Mouse (Mus musculus): ENCODE results near the gene Pimreg.
A peak's percentile ranks its signal among the peaks of the same experiment; 100 is the strongest.

Gene Pimreg

GRCm38 (mm10) chr11:72031353-72031752, 10.5 kb upstream of the Pimreg start:
- no peak for DNase-seq

- no peak for DNase-seq
Observed at GRCm38 (mm10) chr11:72032091-72032490, 9.7 kb upstream of the Pimreg start.

DNA sequence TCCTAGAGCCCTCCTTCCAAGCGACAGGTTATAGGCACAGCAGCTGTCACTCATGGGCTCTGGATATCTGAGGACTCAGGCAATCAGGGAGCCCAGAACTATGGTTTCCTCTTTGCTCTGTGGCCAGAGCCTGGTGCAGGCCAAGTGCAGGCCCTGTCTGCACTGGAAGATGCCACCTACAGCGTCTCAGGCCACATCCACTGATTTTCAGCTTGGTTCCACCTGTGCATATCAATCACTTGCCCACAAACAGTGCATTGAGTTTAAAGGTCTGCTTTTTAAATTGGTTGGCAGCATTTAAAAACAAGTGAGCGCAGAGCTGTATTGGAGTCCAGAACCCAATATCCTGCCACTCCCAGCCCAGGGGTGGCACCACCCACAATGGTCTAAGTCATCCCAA, 9.2 kb upstream of the Pimreg start:
- no peak for DNase-seq

- DNase-seq, result no peak
Observed at GRCm38 (mm10) chr11:72037409-72037808, 4.4 kb upstream of the Pimreg start, which contains the start of gene Aipl1. Aipl1 (minus strand) TSS chr11:72037509.

DNA sequence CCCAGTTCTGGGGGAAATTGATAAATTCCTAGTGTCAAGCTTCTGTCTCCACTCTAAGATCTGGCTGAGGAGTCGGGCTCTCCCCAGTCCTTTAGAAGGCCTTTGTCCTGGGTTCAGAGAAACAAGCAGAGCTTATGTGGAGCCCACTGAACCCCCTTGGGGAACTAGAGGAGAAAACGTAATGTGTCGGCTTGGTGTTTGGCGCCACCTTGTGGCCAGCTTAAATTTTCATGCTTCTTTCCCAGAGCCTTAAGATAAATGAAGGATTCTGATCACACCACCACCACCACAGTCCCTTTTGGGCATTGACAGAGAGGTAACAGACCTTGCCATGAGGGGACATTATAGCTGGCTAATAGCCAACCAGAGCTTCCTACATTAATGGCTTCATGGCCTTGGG, 3.8 kb upstream of the Pimreg start:
- peak; percentile 93 for DNase-seq

GRCm38 (mm10) chr11:72039599-72040386, 2.0 kb upstream of the Pimreg start:
- DNase-seq, result no peak

GRCm38 (mm10) chr11:72041290-72041767, 503 bp upstream of the Pimreg start:
- DNase-seq, result no peak

- no peak for DNase-seq
Observed at GRCm38 (mm10) chr11:72042631-72043030, 799 bp downstream of the Pimreg start.

GRCm38 (mm10) chr11:72044231-72044630, 2.4 kb downstream of the Pimreg start:
- no peak for DNase-seq

DNA sequence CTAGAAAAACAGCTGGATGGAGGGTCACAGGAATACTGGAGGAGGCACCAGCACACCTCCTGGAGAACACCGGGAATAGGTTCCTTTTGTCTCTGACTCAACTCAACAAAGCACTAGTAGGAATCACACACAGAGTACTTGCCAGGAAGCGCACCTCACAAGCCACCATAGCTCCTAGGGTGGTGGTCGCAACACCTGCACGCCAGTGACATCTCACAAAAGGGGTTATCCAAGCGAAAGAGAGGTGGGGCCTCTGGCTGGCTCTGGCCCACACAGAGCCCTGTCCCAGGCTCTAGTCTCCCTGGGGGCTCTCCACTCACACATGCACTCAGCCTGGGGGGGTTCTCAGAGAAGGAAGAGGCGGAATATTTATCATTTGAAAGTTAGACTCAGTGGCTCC, 6.9 kb downstream of the Pimreg start:
- no peak for DNase-seq

DNA sequence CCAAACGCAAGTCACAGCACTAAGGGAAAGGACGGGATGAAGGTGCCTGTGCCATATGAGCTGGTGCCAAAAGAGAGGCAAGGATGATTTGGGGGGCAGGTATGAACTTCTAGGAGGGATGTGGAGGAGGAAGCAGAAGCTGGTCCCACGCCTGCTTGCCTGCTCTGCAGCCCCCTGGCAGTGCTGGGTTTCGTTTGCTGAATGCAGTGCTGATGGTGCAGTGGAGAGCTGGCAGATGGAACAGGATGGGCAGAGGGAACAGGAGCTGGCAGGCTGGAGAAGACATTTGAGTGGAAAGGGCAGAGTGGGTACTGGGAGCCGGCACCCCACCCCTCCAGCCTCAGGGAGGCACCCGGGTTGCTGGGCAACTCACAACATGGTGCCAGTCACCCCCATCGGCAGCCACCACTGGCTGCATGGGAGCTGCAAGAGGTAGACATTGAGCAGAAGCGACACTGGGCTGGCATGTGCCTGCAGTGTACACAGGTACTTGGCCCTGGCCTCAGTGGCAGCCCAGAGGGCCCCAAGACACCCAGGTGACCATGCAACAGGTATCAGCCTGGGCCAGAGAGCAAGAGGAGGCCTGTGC, 7.4 kb downstream of the Pimreg start:
- no peak for DNase-seq

GRCm38 (mm10) chr11:72050168-72050894, 8.5 kb downstream of the Pimreg start:
- peak; percentile 51 for DNase-seq

DNA sequence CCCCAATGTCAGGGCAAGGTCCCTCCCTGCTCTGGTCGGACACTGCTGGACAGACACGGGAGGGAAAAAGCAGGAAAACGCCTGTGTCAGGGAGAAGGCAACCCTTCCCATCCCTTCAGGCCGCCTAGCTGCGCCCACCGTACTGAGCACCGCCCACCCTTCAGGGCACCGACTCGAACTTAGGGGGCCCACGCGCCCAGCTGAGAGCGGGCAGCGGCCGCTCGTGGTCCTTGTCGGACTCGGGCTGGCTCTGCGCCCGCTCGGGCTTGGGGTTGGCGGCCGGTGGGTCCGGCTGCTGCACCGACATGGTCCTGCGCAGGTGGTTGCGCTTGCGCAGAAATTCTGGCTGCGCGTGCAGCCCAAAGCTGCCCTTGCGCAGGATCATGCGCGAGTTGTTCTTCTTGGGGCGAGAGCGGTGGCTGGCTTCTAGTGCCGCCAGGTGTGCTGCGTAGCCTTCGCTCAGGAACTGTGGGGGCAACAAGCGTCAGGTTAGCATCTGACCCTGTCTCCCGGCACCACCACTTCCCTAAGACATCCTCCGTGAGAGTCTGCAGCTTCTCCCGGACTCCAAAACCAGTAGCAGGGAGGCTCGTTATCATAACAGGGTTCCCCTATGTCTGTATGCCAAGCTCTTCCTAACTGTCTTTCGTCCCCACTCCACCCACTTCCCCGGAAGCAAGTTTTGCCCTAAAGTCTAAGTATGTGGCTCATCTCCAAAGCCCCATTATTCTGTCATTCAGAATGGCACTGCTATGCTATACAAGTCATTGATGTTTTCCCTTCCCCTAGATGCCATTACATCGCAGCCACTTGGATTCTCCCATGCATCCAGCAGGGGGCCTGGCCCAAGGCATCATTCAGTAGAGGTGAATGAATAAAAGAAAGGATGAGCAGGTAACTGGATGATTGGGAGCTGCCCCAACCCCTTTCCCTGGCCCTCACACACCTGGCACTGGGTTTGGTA, 9.3 kb downstream of the Pimreg start:
- peak; percentile 63 for DNase-seq

- DNase-seq, result no peak
Observed at GRCm38 (mm10) chr11:72052221-72052620, 10.4 kb downstream of the Pimreg start.

DNA sequence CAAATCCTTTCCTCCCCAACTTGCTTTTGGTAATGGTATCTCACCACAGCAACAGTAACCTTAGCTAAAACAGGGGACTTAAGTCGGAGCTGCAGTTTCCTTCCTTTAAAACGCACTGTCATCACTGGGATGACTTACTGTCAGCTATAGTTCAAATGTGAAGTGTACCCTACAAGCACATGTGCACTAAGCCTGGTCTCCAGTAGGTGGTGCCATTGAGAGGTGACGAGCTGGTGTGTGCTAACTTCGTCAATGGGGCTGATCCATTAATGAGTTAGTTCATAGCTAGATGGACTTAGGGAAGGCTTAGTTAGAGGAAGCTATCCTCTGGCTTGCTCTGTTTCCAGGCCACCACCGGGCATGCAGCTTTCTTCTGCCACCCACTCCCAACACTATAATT, 10.8 kb downstream of the Pimreg start:
- DNase-seq, result peak; percentile 80

DNA sequence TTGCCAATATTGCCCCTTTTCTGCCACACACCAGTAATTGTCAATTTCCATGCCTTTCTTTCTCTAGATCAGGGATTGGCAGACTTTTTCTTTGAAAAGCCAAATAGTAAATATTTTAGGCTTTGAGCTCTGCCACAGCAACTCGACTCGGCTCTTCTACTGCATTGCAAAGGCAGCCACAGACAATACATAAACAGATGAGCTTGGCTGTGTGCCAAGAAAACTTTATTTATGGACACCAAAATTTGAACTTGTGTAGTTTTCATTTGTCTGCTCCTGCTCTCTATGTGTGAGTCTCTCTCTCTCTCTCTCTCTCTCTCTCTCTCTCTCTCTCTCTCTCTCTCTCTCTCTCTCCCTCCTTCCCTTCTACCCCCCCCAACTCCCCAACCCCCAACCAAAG, 13.3 kb downstream of the Pimreg start:
- DNase-seq, result no peak

DNA sequence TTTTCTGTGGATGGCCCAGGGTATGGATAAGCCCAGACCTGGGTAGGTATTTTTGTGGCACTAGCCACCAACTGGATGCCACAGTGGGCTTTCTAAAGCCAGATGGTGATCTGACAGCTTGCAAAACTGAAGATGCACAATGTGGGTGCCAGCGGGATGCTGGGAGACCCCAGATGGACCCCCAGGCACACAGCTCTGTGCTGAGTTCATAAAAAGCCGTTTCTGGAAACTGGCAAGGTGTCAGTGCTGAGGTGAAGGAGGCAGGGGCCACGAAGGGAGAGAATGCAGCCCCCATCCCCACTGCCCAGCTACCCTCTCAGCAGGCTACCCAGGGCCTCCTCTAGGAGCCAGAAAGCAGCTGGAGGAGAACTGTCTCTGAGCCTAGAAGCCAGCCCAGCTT, 15.3 kb downstream of the Pimreg start:
- DNase-seq, result no peak

DNA sequence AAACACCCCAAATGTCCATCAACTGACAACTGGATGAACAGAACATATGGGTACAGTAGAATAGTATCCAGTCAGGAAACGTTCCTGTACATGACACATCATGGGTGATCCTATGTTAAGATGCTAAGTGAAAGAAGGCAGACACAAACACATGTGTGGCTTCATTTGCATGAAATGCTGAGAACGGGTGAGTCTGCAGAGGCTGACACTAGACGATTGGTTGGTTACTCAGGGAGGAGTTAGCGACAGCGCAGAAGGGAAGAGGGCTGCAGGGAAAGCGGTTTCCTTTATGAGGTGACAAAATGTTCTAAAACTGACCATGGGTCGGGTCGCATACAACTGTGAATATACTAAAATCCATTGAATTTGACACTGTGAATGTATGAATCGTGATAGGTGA, 18.6 kb downstream of the Pimreg start:
- no peak for DNase-seq

GRCm38 (mm10) chr11:72061093-72061620, 19.3 kb downstream of the Pimreg start:
- no peak for DNase-seq

GRCm38 (mm10) chr11:72064414-72064813, 22.6 kb downstream of the Pimreg start:
- DNase-seq, result no peak

DNA sequence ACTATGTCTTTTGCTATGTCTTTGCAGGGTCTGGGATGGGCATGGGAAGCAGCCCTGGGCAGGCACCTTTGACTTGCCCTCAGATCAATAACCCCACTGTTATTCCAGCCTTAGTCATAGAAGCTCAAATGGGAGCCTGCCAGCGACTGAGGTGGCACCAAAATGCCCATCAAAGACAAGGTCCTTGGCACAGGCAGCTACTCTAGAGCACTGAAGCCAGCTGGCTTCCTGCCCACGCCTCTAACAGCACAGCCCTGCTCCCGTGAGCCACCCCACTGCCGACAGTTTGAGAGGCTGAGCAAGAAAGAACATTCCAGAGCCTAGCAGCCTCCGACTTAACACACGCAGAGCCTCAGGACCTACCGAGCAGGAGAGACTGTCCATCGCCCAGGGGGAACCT, 23.3 kb downstream of the Pimreg start:
- DNase-seq, result peak; percentile 52

- no peak for DNase-seq
Observed at GRCm38 (mm10) chr11:72066330-72066729, 24.5 kb downstream of the Pimreg start.

Data from right cerebral cortex, postnatal 4 days (tissue).